Mouse (Mus musculus): Measurements from ENCODE around the gene Phlpp1.

DNA sequence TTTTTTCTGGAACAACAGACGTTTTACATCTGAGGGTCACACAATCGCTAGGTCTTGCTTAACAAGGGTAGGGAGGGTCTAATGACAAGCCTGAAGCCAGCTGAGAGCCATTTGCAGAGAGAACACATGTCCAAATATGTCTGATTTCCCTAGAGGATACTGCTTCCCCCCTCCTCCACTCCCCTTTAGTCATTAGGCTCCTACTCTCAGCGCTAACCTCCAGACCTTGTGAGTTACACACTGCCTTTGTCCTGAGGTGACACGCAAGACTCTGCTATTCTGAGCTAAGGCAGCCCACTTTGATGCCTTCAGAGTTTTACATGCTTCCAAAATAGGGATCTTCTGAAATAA lies 39.2 kb upstream of the Phlpp1 start:
- TF ChIP-seq CTCF (IDR thresholded peaks at IDR 0.05; ENCODE audit: borderline replicate concordance, extremely low read depth, insufficient read depth, insufficient read length): no peak
- no peak for TF ChIP-seq POLR2A (IDR thresholded peaks at IDR 0.05; ENCODE audit: borderline replicate concordance, extremely low read depth, insufficient read depth, insufficient read length, poor library complexity, severe bottlenecking)

Measured in brain, embryonic 14.5 days (tissue).